Mouse (Mus musculus) embryonic facial prominence, embryonic 11.5 days (tissue): ENCODE results near the gene Hsd17b3. TPM values are rescaled to one million over a fixed set of nuclear protein-coding genes. Genes with fewer than 3 reads are reported as not detected.
A peak's percentile ranks its signal among the peaks of the same experiment; 100 is the strongest.

ENCODE experiments used
- ATAC-seq: fragments of 200-750 bp; cut with Nextera tagmentation; replicated peaks from 2 replicates; pipeline ENCODE4 v1.8.0; 2017; ENCODE audit warnings: low read depth; ENCODE audit not compliant: insufficient number of reproducible peaks, low FRiP score, low TSS enrichment
- DNase-seq: peaks from one replicate; pipeline ENCODE4 v3.0.0-alpha.2; 2015; ENCODE audit warnings: low spot score
- H3K27ac ChIP-seq: fragments of 300-500 bp; sonication (generic); replicated peaks from 2 replicates; pipeline ENCODE4 v1.5.1; 2014; ENCODE audit warnings: mild to moderate bottlenecking, low read depth, low read length, control low read depth
- H3K27me3 ChIP-seq: fragments of 300-500 bp; sonication (generic); 2 replicates; pipeline ENCODE4 v1.6.1; 2014; ENCODE audit warnings: mild to moderate bottlenecking, low read length, moderate library complexity, mixed read lengths; ENCODE audit not compliant: control insufficient read depth, insufficient read depth
- H3K36me3 ChIP-seq: fragments of 300-500 bp; sonication (generic); replicated peaks from 2 replicates; pipeline ENCODE4 v1.6.1; 2014; ENCODE audit warnings: low read depth, mild to moderate bottlenecking, low read length, moderate library complexity, mixed read lengths; ENCODE audit not compliant: control insufficient read depth, insufficient read depth
- H3K4me1 ChIP-seq: fragments of 300-500 bp; sonication (generic); 2 replicates; pipeline ENCODE4 v1.6.1; 2014; ENCODE audit warnings: low read length, mixed read lengths; ENCODE audit not compliant: control insufficient read depth, insufficient read depth
- H3K4me2 ChIP-seq: fragments of 300-500 bp; sonication (generic); 2 replicates; pipeline ENCODE4 v1.6.1; 2014; ENCODE audit warnings: low read depth, mild to moderate bottlenecking, control low read depth, low read length, moderate library complexity
- H3K4me3 ChIP-seq: fragments of 300-500 bp; sonication (generic); 2 replicates; pipeline ENCODE4 v1.5.1; 2014; ENCODE audit warnings: low read depth, low read length, control low read depth
- H3K9ac ChIP-seq: fragments of 300-500 bp; sonication (generic); replicated peaks from 2 replicates; pipeline ENCODE4 v1.6.1; 2014; ENCODE audit warnings: mild to moderate bottlenecking, control low read depth, low read length
- H3K9me3 ChIP-seq: fragments of 300-500 bp; sonication (generic); replicated peaks from 2 replicates; pipeline ENCODE4 v1.6.1; 2016; ENCODE audit warnings: mild to moderate bottlenecking, low read length, inconsistent platforms, mixed read lengths; ENCODE audit not compliant: control insufficient read depth
- WGBS: fragments of 180-500 bp; shearing (Covaris S2); extraction: QIAGEN DNeasy Blood & Tissue Kit; methylation state at CpG from one replicate; pipeline ENCODE4 v1.1.7; 2014; 5-methylcytosine and 5-hydroxymethylcytosine counted together
- polyA plus RNA-seq: library from polyadenylated mRNA; unstranded; fragments of >200 nt; fragmentation: Nextera tagmentation; extraction: Ambion mirVana; gene quantifications from 2 replicates; pipeline ENCODE4 v1.2.1, GENCODE M21; 2014

Gene Hsd17b3
- not detected in 2 replicates for polyA plus RNA-seq

DNA sequence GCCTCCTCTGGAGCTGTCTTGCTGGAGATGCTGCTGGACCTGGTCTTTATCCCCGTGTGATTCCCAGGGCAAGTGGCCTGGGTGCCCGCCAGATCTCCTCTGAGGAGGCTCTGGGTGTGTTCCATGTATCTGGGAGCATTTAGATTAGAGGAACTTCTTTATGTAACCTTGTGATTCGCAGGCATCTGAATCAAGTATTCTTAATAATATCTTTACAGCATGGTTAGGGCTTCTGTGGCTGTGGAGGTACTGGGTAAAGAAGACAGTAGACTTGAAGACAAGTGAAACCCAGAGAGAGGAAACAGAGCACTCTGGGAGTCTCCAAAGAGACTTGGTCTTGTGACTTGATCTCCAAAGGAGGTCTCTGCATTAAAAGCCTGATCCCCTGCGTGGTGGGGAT lies at the start of gene Hsd17b3:
Gene Hsd17b3 (minus strand): TSS at position 101 of the 400 bp plus-strand sequence.
- H3K9ac ChIP-seq, result no peak within 1 kb of the TSS
- H3K4me3 ChIP-seq, result no peak within 1 kb of the TSS
- no peak within 1 kb of the TSS for H3K27ac ChIP-seq
- no peaks in the 10 kb centered on the region for H3K27me3 ChIP-seq
- H3K4me1 ChIP-seq, result no peaks in the 10 kb centered on the region
- no peaks in the 10 kb centered on the region for H3K9me3 ChIP-seq
- ATAC-seq (no peak), DNase-seq (no peak)
- no peak within 1 kb of the TSS for H3K4me2 ChIP-seq
- 82% methylated on average over 4 of the region's 4 CpGs for whole genome bisulfite sequencing
- H3K36me3 ChIP-seq, result no peaks in the 10 kb centered on the region

DNA sequence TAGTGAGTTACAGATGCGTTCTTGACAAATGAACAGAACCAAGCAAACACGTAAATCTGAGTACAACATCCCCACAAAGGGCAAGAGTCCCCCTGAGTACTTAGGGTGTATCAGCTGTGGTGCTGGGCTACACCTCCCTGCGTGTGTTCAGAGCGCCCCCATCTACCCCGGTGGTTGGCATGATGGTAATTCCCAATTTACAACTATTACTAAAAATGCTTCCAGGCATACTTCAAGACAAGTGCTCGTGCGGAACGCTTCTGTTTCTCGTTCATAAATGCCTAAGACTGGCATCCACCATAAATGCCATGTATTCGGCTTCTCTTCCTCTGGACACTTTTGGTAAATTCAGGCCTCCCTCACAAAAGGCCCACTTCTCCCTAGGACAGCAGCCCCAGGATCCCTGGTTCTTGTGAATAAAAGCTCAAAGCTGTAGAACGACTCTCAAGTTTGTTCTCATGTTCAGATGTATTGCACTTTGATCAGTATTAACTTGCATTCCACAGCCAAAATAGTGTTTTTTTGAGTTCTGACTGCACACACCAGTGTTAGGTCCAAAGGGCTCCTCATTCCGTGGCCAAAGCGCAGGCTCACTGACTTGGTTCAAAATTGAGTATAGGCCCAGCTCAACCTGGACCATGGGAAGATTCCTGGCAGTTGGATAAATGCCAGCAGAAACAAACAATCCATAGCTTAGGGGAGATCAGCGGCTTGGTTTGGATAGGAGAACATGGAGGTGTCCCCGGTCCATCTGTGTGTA lies 40.8 kb upstream of the Hsd17b3 start:
- Histone ChIP-seq H3K9ac (peak overlapping the region; percentile 74), H3K27me3 (no peaks in the 10 kb centered on the region), H3K27ac (no peak overlapping the region), H3K4me3 (peak overlapping the region; percentile 55), H3K36me3 (no peaks in the 10 kb centered on the region), H3K9me3 (no peaks in the 10 kb centered on the region), H3K4me1 (no peaks in the 10 kb centered on the region), H3K4me2 (peak overlapping the region; percentile 91)
- ATAC-seq (no peak), DNase-seq (peak; percentile 60)
- WGBS, result 43% methylated on average over 15 of the region's 15 CpGs

DNA sequence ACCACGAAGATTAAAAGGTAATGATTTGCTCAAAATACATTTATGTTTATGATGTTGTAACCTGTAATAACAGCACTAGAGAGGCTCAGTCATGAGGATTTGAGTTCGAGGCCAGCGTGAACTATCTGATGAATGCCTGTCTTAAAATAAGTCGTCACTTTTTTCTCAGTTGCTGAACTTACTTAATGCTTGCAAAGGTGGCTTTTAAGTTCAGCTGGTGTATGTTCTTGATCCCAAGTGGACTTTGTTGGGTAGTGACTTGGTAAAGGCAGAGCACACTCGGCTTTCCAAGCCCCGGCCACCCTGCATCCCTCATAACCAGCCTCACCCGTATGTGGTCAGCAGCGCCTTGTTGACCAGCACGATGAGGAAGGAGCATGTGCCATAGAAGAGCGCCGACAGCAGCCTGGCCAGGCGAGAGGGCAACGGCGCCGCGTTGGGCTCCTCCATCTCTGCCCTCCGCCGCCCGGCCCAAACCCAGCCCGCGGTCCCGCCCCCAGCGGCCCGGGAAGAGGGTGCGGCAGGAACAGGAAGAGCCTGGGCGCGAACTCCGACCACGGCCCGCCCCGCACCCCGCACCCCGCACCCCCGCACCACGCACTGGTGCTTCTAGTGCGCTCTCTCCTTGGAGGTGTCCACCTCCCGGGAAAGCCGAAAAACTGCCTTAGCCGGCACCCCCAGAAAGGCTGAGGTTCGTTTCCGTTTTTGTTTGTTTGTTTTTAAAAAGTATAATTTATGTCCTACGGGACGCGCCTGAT lies 40.0 kb upstream of the Hsd17b3 start, which contains the start of gene Slc35d2:
Gene Slc35d2 (minus strand): TSS at position 511 of the 758 bp plus-strand sequence.
- Histone ChIP-seq H3K9me3 (no peaks in the 10 kb centered on the region), H3K36me3 (no peaks in the 10 kb centered on the region), H3K4me1 (no peaks in the 10 kb centered on the region), H3K27ac (no peak within 1 kb of the TSS), H3K27me3 (no peaks in the 10 kb centered on the region), H3K4me3 (peak within 1 kb of the TSS; percentile 55), H3K9ac (peak within 1 kb of the TSS; percentile 74), H3K4me2 (peak within 1 kb of the TSS; percentile 91)
- WGBS, result 8% methylated on average over 44 of the region's 44 CpGs
- DNase-seq (peak; percentile 30), ATAC-seq (peak; percentile 45; the same call in 1 of the 2 replicates)

DNA sequence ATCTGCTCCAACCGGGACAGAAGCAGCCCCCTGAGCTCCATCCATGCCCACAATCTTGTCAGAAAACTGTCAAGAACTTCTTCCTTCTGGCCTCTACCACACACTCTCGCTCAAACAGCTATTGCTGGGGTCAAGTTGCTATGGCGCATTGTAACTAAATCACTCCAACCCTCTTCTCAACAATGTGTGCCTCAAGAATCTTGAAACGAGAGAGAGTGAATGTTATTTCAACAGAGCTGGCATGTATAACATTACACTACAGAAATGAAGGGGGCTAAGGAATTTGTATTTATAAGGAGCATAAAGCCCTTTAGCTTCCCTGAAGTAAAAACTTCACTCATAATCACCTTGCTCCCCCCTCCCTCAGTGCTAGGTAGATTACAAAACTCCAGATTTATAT lies 37.3 kb upstream of the Hsd17b3 start:
- Histone ChIP-seq H3K9me3 (no peaks in the 10 kb centered on the region), H3K27me3 (no peaks in the 10 kb centered on the region), H3K27ac (no peak overlapping the region), H3K4me2 (no peak overlapping the region), H3K4me1 (no peaks in the 10 kb centered on the region), H3K36me3 (no peaks in the 10 kb centered on the region), H3K9ac (no peak overlapping the region), H3K4me3 (no peak overlapping the region)
- 54% methylated on average over 4 of the region's 4 CpGs for WGBS
- ATAC-seq (no peak), DNase-seq (peak; percentile 6)

- H3K4me3 ChIP-seq, result no peak overlapping the region
- DNase-seq, result no peak
- H3K4me2 ChIP-seq, result no peak overlapping the region
- no peaks in the 10 kb centered on the region for H3K4me1 ChIP-seq
- H3K27ac ChIP-seq, result no peak overlapping the region
- 87% methylated on average over 6 of the region's 6 CpGs for WGBS
- no peak for ATAC-seq
- no peak overlapping the region for H3K9ac ChIP-seq
- no peaks in the 10 kb centered on the region for H3K27me3 ChIP-seq
- no peaks in the 10 kb centered on the region for H3K9me3 ChIP-seq
- H3K36me3 ChIP-seq, result no peaks in the 10 kb centered on the region
Observed at GRCm38 (mm10) chr13:64124886-64125285, 35.9 kb upstream of the Hsd17b3 start.

GRCm38 (mm10) chr13:64123491-64124188 lies 34.6 kb upstream of the Hsd17b3 start:
- H3K27me3 ChIP-seq, result no peaks in the 10 kb centered on the region
- no peaks in the 10 kb centered on the region for H3K36me3 ChIP-seq
- H3K4me2 ChIP-seq, result no peak overlapping the region
- H3K4me3 ChIP-seq, result no peak overlapping the region
- H3K4me1 ChIP-seq, result no peaks in the 10 kb centered on the region
- H3K9ac ChIP-seq, result no peak overlapping the region
- H3K27ac ChIP-seq, result no peak overlapping the region
- DNase-seq (no peak), ATAC-seq (no peak)
- WGBS, result 23% methylated on average over 6 of the region's 6 CpGs
- no peaks in the 10 kb centered on the region for H3K9me3 ChIP-seq

DNA sequence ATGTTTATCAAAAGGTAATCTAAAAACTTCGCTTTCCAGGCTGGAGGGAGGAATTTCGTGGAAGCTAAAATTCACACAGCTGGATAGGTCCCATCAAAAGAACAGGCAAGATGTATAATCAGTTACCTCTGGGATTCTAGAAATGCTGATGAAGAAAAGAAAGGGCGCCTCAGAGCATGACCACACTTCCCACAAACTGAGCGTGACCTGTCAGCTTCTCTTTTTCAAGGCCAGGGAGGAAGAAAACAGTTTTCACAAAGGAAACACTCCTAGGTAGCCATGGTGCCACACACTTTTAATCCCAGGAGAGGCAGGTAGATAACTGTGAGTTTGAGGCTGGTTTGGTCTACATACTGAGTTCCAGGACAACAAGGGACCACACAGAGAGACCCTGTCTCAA lies 31.7 kb upstream of the Hsd17b3 start:
- Histone ChIP-seq H3K36me3 (no peaks in the 10 kb centered on the region), H3K4me3 (no peak overlapping the region), H3K9me3 (no peaks in the 10 kb centered on the region), H3K27me3 (no peaks in the 10 kb centered on the region), H3K27ac (no peak overlapping the region), H3K4me2 (no peak overlapping the region), H3K4me1 (no peaks in the 10 kb centered on the region), H3K9ac (no peak overlapping the region)
- ATAC-seq, result no peak
- DNase-seq, result no peak
- 62% methylated on average over 4 of the region's 4 CpGs for WGBS
